17 mouse cellular contexts compared by ENCODE assay signal in genomic region chr8:70188707-70189106, GRCm38 (mm10). TPM values are rescaled to one million over a fixed set of nuclear protein-coding genes. Genes with fewer than 3 reads are reported as not detected.
DNase-seq lines count a peak whose midpoint lies in the region; ATAC-seq and TF ChIP-seq lines count a peak whose summit lies in the region.
"Had no signal": no experiment of that assay in that cellular context is flagged by ENCODE, and none has a peak within 500 bp of the region (broad histone marks: within the 10 kb centered on the region; RNA-seq: fewer than 3 reads in every experiment).

No protein-coding gene starts in this region.

- no peak for ATAC-seq in hindbrain, embryonic 11.5 days (ENCODE audit: low FRiP score)
- peak; percentile 72 for ATAC-seq in intestine, postnatal 0 days
- peak; percentile 22; the same call in 1 of the 2 replicates for ATAC-seq in kidney, postnatal 0 days (replicated peaks; ENCODE audit: low FRiP score, low read depth)
- ATAC-seq: forebrain, embryonic 16.5 days; hindbrain, embryonic 16.5 days had no signal

- peaks cover 43% of the 10 kb centered on the region for H3K4me1 ChIP-seq in hindbrain, embryonic 10.5 days (replicated peaks)
- no peaks in the 10 kb centered on the region for H3K4me1 ChIP-seq in hindbrain, embryonic 11.5 days (replicated peaks; ENCODE audit: control insufficient read depth, insufficient read depth, low read length)
- H3K4me1 ChIP-seq in intestine, postnatal 0 days (replicated peaks; ENCODE audit: control insufficient read depth, insufficient read depth, low read length), result peaks cover 22% of the 10 kb centered on the region; the same call in 1 of the 2 replicates
- no peaks in the 10 kb centered on the region for H3K4me1 ChIP-seq in kidney, postnatal 0 days (replicated peaks; ENCODE audit: insufficient read depth, low read length)
- peaks cover 66% of the 10 kb centered on the region for H3K4me1 ChIP-seq in small intestine, adult 2 months (ENCODE audit: control insufficient read depth, insufficient read depth, insufficient read length, low read length)
- H3K4me1 ChIP-seq: embryonic facial prominence, embryonic 13.5 days had no signal

- 0 out of 2 replicates have a peak, but pooled peaks cover 3% of the 10 kb centered on the region for H3K36me3 ChIP-seq in hindbrain, embryonic 10.5 days
- H3K36me3 ChIP-seq in hindbrain, embryonic 11.5 days (ENCODE audit: control insufficient read depth, insufficient read depth, low read length), result no peaks in the 10 kb centered on the region
- peaks cover 17% of the 10 kb centered on the region; the same call in 1 of the 2 replicates for H3K36me3 ChIP-seq in intestine, postnatal 0 days (ENCODE audit: control insufficient read depth, insufficient read depth)
- no peaks in the 10 kb centered on the region; the same call in 1 of the 2 replicates for H3K36me3 ChIP-seq in kidney, postnatal 0 days (ENCODE audit: insufficient read depth, low read length)
- H3K36me3 ChIP-seq in small intestine, adult 2 months (ENCODE audit: control insufficient read depth, insufficient read depth, low read length), result peaks cover 3% of the 10 kb centered on the region; the same call in 1 of the 2 replicates
- H3K36me3 ChIP-seq: midbrain, embryonic 10.5 days had no signal

- no peaks in the 10 kb centered on the region for H3K27me3 ChIP-seq in hindbrain, embryonic 10.5 days (ENCODE audit: insufficient read depth, poor library complexity, severe bottlenecking)
- H3K27me3 ChIP-seq in hindbrain, embryonic 11.5 days (ENCODE audit: control insufficient read depth, insufficient read depth, low read length), result no peaks in the 10 kb centered on the region
- no peaks in the 10 kb centered on the region for H3K27me3 ChIP-seq in intestine, postnatal 0 days (replicated peaks; ENCODE audit: control insufficient read depth, insufficient read depth, low read length)
- H3K27me3 ChIP-seq in kidney, postnatal 0 days (ENCODE audit: insufficient read depth, low read length), result no peaks in the 10 kb centered on the region
- H3K27me3 ChIP-seq in small intestine, adult 2 months (ENCODE audit: control insufficient read depth, insufficient read depth, low read length), result no peaks in the 10 kb centered on the region
- H3K27me3 ChIP-seq: embryonic facial prominence, embryonic 13.5 days; limb, embryonic 13.5 days had no signal

- TF ChIP-seq POLR2A in small intestine, adult 2 months (IDR thresholded peaks at IDR 0.05; ENCODE audit: low read depth, low read length), result no peak

- peak overlapping the region; percentile 59 for H3K27ac ChIP-seq in hindbrain, embryonic 10.5 days
- H3K27ac ChIP-seq in hindbrain, embryonic 11.5 days (ENCODE audit: low read depth, low read length), result no peak overlapping the region
- peak overlapping the region; percentile 77 for H3K27ac ChIP-seq in intestine, postnatal 0 days (ENCODE audit: low read depth, low read length)
- H3K27ac ChIP-seq in kidney, postnatal 0 days, result no peak overlapping the region
- H3K27ac ChIP-seq in small intestine, adult 2 months (ENCODE audit: insufficient read depth, low read depth, low read length), result peak overlapping the region; percentile 87
- H3K27ac ChIP-seq: embryonic facial prominence, embryonic 13.5 days; limb, embryonic 13.5 days had no signal

- H3K4me2 ChIP-seq in hindbrain, embryonic 11.5 days (replicated peaks; ENCODE audit: low read depth, low read length), result no peak overlapping the region
- H3K4me2 ChIP-seq in intestine, postnatal 0 days (replicated peaks; ENCODE audit: low read depth), result peak overlapping the region; percentile 52
- no peak overlapping the region for H3K4me2 ChIP-seq in kidney, postnatal 0 days (ENCODE audit: low read length)
- H3K4me2 ChIP-seq: embryonic facial prominence, embryonic 13.5 days; limb, embryonic 13.5 days had no signal

- 75% methylated on average over 7 of the region's 7 CpGs for WGBS in hindbrain, embryonic 10.5 days
- 71% methylated on average over 7 of the region's 7 CpGs for WGBS in hindbrain, embryonic 11.5 days
- WGBS in intestine, postnatal 0 days, result 37% methylated on average over 7 of the region's 7 CpGs
- WGBS in kidney, postnatal 0 days, result 68% methylated on average over 7 of the region's 7 CpGs
- WGBS in small intestine, adult 2 months, result 34% methylated on average over 7 of the region's 7 CpGs

- DNase-seq in hindbrain, embryonic 10.5 days (ENCODE audit: low spot score), result no peak
- no peak for DNase-seq in hindbrain, embryonic 11.5 days (ENCODE audit: low spot score)
- DNase-seq in kidney, postnatal 0 days (ENCODE audit: low spot score), result no peak
- DNase-seq in lung, adult 18-20 months, result no peak
- DNase-seq in frontal cortex, postnatal 10 days (ENCODE audit: low spot score in 2 of 2), result no peak
- DNase-seq: adrenal gland, postnatal 25 days; cerebellum, adult 8-10 months; heart, postnatal 14 days; lung, adult 2 months; lung, postnatal 36 days had no signal

- no peak overlapping the region for H3K9ac ChIP-seq in hindbrain, embryonic 11.5 days (ENCODE audit: low read depth, low read length)
- H3K9ac ChIP-seq in intestine, postnatal 0 days (ENCODE audit: low read depth, low read length), result no peak overlapping the region; the same call in 1 of the 2 replicates
- no peak overlapping the region for H3K9ac ChIP-seq in kidney, postnatal 0 days (ENCODE audit: low read depth, low read length)
- H3K9ac ChIP-seq: embryonic facial prominence, embryonic 13.5 days; limb, embryonic 13.5 days had no signal

- no peak overlapping the region for H3K4me3 ChIP-seq in hindbrain, embryonic 10.5 days
- H3K4me3 ChIP-seq in hindbrain, embryonic 11.5 days (ENCODE audit: low read depth, low read length), result no peak overlapping the region
- no peak overlapping the region for H3K4me3 ChIP-seq in intestine, postnatal 0 days (ENCODE audit: low read depth, low read length)
- no peak overlapping the region for H3K4me3 ChIP-seq in kidney, postnatal 0 days (replicated peaks; ENCODE audit: low read depth, low read length)
- no peak overlapping the region for H3K4me3 ChIP-seq in small intestine, adult 2 months (ENCODE audit: low read depth, low read length)
- H3K4me3 ChIP-seq: embryonic facial prominence, embryonic 13.5 days; limb, embryonic 13.5 days; midbrain, embryonic 10.5 days had no signal

- no peak for TF ChIP-seq CTCF in intestine, postnatal 0 days (IDR thresholded peaks at IDR 0.05; ENCODE audit: low read depth)
- no peak for TF ChIP-seq CTCF in kidney, postnatal 0 days (IDR thresholded peaks at IDR 0.05; ENCODE audit: low read depth)
- TF ChIP-seq CTCF in small intestine, adult 2 months (IDR thresholded peaks at IDR 0.05; ENCODE audit: extremely low read depth, insufficient read length, insufficient replicate concordance, low read depth, low read length), result no peak

- H3K9me3 ChIP-seq in hindbrain, embryonic 10.5 days, result no peaks in the 10 kb centered on the region
- H3K9me3 ChIP-seq in hindbrain, embryonic 11.5 days (ENCODE audit: control insufficient read depth, low read length), result no peaks in the 10 kb centered on the region
- no peaks in the 10 kb centered on the region for H3K9me3 ChIP-seq in intestine, postnatal 0 days (ENCODE audit: control insufficient read depth)
- no peaks in the 10 kb centered on the region for H3K9me3 ChIP-seq in kidney, postnatal 0 days (replicated peaks; ENCODE audit: low read length)
- H3K9me3 ChIP-seq: embryonic facial prominence, embryonic 13.5 days; limb, embryonic 13.5 days; midbrain, embryonic 10.5 days had no signal

RNA-seq across cellular contexts. Expression of gene Tmem161a, which starts 16.6 kb away (rescaled TPM):
- 56.2 and 64.9 TPM in 2 replicates for polyA plus RNA-seq in hindbrain, embryonic 10.5 days (2016; fragmentation: Nextera tagmentation; extraction: Ambion mirVana)
- polyA plus RNA-seq in hindbrain, embryonic 11.5 days (2014; fragmentation: Nextera tagmentation; extraction: Ambion mirVana), result 22.3 and 24.3 TPM in 2 replicates
- polyA plus RNA-seq in intestine, postnatal 0 days (2015; fragmentation: Nextera tagmentation; extraction: Ambion mirVana), result 40.0 and 42.0 TPM in 2 replicates
- 52.3 and 62.4 TPM in 2 replicates for polyA plus RNA-seq in kidney, postnatal 0 days (2015; fragmentation: Nextera tagmentation; extraction: Ambion mirVana)
- 66.9 and 89.5 TPM in 2 replicates for polyA plus RNA-seq in small intestine, adult 2 months (2012; rRNA removed)

RNA-seq across cellular contexts. Expression of gene Slc25a42, which starts 23.4 kb away (rescaled TPM):
- polyA plus RNA-seq in hindbrain, embryonic 10.5 days (2016; fragmentation: Nextera tagmentation; extraction: Ambion mirVana), result 2.6 and 3.5 TPM in 2 replicates
- polyA plus RNA-seq in hindbrain, embryonic 11.5 days (2014; fragmentation: Nextera tagmentation; extraction: Ambion mirVana), result 1.5 and 2.0 TPM in 2 replicates
- 12.0 and 12.2 TPM in 2 replicates for polyA plus RNA-seq in intestine, postnatal 0 days (2015; fragmentation: Nextera tagmentation; extraction: Ambion mirVana)
- polyA plus RNA-seq in kidney, postnatal 0 days (2015; fragmentation: Nextera tagmentation; extraction: Ambion mirVana), result 5.6 TPM in 2 replicates
- polyA plus RNA-seq in small intestine, adult 2 months (2012; rRNA removed), result 16.7 and 23.2 TPM in 2 replicates

RNA-seq across cellular contexts. Expression of gene Sugp2, which starts 45.3 kb away (rescaled TPM):
- 56.1 and 58.2 TPM in 2 replicates for polyA plus RNA-seq in hindbrain, embryonic 10.5 days (2016; fragmentation: Nextera tagmentation; extraction: Ambion mirVana)
- polyA plus RNA-seq in hindbrain, embryonic 11.5 days (2014; fragmentation: Nextera tagmentation; extraction: Ambion mirVana), result 46.5 and 46.8 TPM in 2 replicates
- polyA plus RNA-seq in intestine, postnatal 0 days (2015; fragmentation: Nextera tagmentation; extraction: Ambion mirVana), result 8.0 and 11.5 TPM in 2 replicates
- 14.0 and 17.1 TPM in 2 replicates for polyA plus RNA-seq in kidney, postnatal 0 days (2015; fragmentation: Nextera tagmentation; extraction: Ambion mirVana)
- 8.5 and 23.4 TPM in 2 replicates for polyA plus RNA-seq in small intestine, adult 2 months (2012; rRNA removed)

RNA-seq across cellular contexts. Expression of gene Armc6, which starts 45.6 kb away (rescaled TPM):
- polyA plus RNA-seq in hindbrain, embryonic 10.5 days (2016; fragmentation: Nextera tagmentation; extraction: Ambion mirVana), result 39.7 and 40.9 TPM in 2 replicates
- 34.0 and 37.5 TPM in 2 replicates for polyA plus RNA-seq in hindbrain, embryonic 11.5 days (2014; fragmentation: Nextera tagmentation; extraction: Ambion mirVana)
- polyA plus RNA-seq in intestine, postnatal 0 days (2015; fragmentation: Nextera tagmentation; extraction: Ambion mirVana), result 10.0 and 11.2 TPM in 2 replicates
- 14.1 and 16.7 TPM in 2 replicates for polyA plus RNA-seq in kidney, postnatal 0 days (2015; fragmentation: Nextera tagmentation; extraction: Ambion mirVana)
- polyA plus RNA-seq in small intestine, adult 2 months (2012; rRNA removed), result 11.6 and 17.9 TPM in 2 replicates

RNA-seq across cellular contexts. Expression of gene Mef2b, which starts 49.2 kb away (rescaled TPM):
- polyA plus RNA-seq in hindbrain, embryonic 10.5 days (2016; fragmentation: Nextera tagmentation; extraction: Ambion mirVana), result 0.58 and 0.76 TPM in 2 replicates
- 0.28 and 0.32 TPM in 2 replicates for polyA plus RNA-seq in hindbrain, embryonic 11.5 days (2014; fragmentation: Nextera tagmentation; extraction: Ambion mirVana)
- 0.12 TPM in 1 of 2 replicates, not detected in the other for polyA plus RNA-seq in intestine, postnatal 0 days (2015; fragmentation: Nextera tagmentation; extraction: Ambion mirVana)
- polyA plus RNA-seq in kidney, postnatal 0 days (2015; fragmentation: Nextera tagmentation; extraction: Ambion mirVana), result 0.28 and 0.37 TPM in 2 replicates
- 1.6 and 5.3 TPM in 2 replicates for polyA plus RNA-seq in small intestine, adult 2 months (2012; rRNA removed)

Comparison
In these comparisons a context has a peak if more than half of its experiments do, and no peak if none do; other contexts are left out.
1. H3K27ac ChIP-seq: peak in hindbrain, embryonic 10.5 days (single experiment), intestine, postnatal 0 days (single experiment) and small intestine, adult 2 months (single experiment); none in hindbrain, embryonic 11.5 days (single experiment) and kidney, postnatal 0 days (single experiment).